Mouse (Mus musculus) left cerebral cortex, adult 2 months (tissue): Measurements from ENCODE around the gene Ei24. TPM values are rescaled to one million over a fixed set of nuclear protein-coding genes. Genes with fewer than 3 reads are reported as not detected.

ENCODE experiments used
- DNase-seq, 2 experiments: peaks; one replicate each; pipeline ENCODE4 v3.0.0; 2021 to 2022; ENCODE audit warnings: low spot score in 2 of 2, mixed read lengths in 1 of 2; ENCODE audit errors: extremely low spot score in 1 of 2
- H3K27ac ChIP-seq: fragments of 200-600 bp; 2 replicates; pipeline ENCODE4 v1.8.1; 2022
- H3K4me3 ChIP-seq: fragments of 200-600 bp; 2 replicates; pipeline ENCODE4 v1.8.1; 2022
- CTCF ChIP-seq: fragments of 200-600 bp; IDR thresholded peaks from 2 replicates; pipeline ENCODE4 v1.8.1; 2022; ENCODE audit warnings: antibody characterized with exemption, mild to moderate bottlenecking, moderate library complexity
- intact Hi-C: fragments of 180-260 bp; cut with DNase I; formaldehyde crosslinking; loops from one replicate; pipeline ENCODE4 v1.15.1; 2025
- total RNA-seq, 2 experiments: library from RNA; stranded (reverse); gene quantifications; 2 replicates each; pipeline ENCODE4 v1.2.3; 2021

Gene Ei24
- total RNA-seq, 2 experiments from 2014 or later, result 109 to 111 TPM

DNA sequence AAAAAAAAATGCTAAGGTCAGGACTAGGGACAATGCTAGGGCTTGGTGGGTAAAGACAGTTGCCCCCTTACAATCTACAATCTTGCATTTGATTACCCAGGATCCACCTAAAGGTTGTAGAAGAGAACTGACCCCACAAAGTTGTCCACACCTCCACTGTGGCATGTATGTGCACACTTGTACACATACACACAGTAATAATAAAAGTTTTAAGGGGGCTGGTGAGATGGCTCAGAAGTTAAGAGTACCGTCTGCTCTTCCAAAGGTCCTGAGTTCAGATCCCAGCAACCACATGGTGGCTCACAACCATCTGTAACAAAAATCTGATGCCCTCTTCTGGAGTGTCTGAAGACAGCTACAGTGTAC is 28.2 kb downstream of the Ei24 start:
- Histone ChIP-seq H3K4me3 (no peak overlapping the region; the same call in 1 of the 2 replicates), H3K27ac (peak overlapping the region; percentile 97; the same call in 1 of the 2 replicates)
- intact Hi-C loops, result no loop called here
- TF ChIP-seq CTCF, result no peak; the same call in 1 of the 2 replicates
- no peak for DNase-seq

- no peak for TF ChIP-seq CTCF
- H3K27ac ChIP-seq, result peak overlapping the region; percentile 97
- DNase-seq, result peak; percentile 42 to 51
- intact Hi-C loops, result no loop called here
- peak overlapping the region; percentile 79 for H3K4me3 ChIP-seq
These were observed 28.8 kb downstream of the Ei24 start for GRCm38 (mm10) chr9:36768156-36769047.

DNA sequence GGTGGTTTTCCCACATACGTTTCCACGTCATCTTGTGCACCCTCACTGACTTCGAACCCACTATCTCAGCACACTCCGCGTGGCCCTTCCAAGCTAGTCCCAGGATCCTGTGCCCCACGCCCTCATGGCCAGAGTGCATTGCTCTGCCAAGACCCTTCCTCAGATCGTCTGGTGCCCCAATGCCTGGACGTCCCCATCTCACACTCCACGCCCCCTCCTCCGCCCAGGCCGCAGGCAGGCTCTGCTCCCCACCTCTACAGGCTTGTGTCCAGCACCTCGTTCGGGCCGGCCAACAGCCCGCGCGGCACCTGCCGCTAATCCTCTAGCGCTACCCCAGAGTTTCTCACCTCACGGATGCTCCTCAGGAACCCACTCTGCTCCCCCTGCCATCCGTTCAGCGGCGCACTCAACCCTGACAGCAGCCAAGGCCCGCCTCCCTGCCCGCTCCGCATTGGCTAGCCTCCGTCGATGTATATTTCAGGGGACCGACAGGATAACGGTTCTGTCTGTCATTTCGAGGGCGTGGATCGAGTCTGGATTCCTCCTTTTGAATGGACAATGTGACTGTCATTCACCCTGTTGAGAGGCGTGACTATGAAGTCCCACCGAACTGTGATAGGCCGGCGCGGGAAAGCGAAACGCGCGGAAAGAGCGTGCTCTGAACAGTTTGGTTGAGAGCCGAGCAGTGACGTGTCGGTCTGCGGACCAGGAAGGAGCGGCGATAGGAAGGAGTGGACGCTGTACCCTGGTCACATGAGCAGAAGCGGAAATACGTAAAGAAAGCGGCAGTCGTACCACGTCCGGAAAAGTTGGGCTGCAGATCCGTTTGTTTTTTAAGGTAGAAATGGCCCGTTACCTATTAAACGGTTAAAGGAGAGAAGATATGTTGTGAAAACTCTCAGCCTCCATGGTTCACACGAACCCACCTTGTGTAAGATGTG is 29.7 kb downstream of the Ei24 start, which contains the start of gene Stt3a:
Stt3a (minus strand) TSS at position 477 of the 941 bp plus-strand sequence.
- DNase-seq, result peak; percentile 98 to 99
- Histone ChIP-seq H3K4me3 (peak within 1 kb of the TSS; percentile 79), H3K27ac (peak within 1 kb of the TSS; percentile 97)
- intact Hi-C loops, result no loop called here
- no peak for TF ChIP-seq CTCF

DNA sequence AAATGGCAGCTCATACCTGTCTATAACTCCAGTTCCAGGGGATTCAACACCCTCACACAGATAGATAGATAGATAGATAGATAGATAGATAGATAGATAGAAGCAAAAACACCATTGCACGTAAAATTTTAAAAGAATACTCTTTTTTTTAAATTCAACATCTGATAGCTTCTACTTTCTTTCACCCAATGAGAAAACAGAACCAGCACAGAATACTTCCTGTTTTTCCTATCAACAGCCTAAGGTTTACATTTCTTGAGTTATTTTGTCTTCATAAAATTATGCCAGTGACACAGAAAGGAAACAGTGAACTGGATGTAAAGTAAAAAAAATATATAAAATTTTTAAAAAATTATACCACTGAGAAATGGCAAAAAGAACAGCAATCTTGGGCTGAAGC is 32.8 kb downstream of the Ei24 start:
- intact Hi-C loops, result no loop called here
- no peak for TF ChIP-seq CTCF
- no peak overlapping the region for H3K27ac ChIP-seq
- H3K4me3 ChIP-seq, result no peak overlapping the region
- DNase-seq, result no peak

Other genes starting within 250 kb of the Ei24 start
- not detected for gene Gm17689, start 214.8 kb downstream of the Ei24 start, total RNA-seq
- not detected for gene A630095E13Rik, start 154.0 kb downstream of the Ei24 start, total RNA-seq
- not detected for gene Acrv1, start 104.2 kb downstream of the Ei24 start, total RNA-seq
- 1 to 10 TPM; 2.2 to 2.4 TPM for gene Chek1, start 70.3 kb downstream of the Ei24 start, total RNA-seq
- 10 to 100 TPM; 70.3 to 77.2 TPM for gene Stt3a, start 29.7 kb downstream of the Ei24 start, total RNA-seq
- gene Fez1, start 24.5 kb upstream of the Ei24 start, total RNA-seq, result 100 to 1,000 TPM; 241 to 261 TPM